Mouse (Mus musculus): ENCODE measurements around the gene Pkp4.

GRCm38 (mm10) chr2:59193117-59193516, 32.5 kb downstream of the Pkp4 start:
- no peak for TF ChIP-seq GATA1 (IDR thresholded peaks at IDR 0.05; ENCODE audit: borderline replicate concordance, low read length)
- no peak for TF ChIP-seq FLI1 (IDR thresholded peaks at IDR 0.05; ENCODE audit: low read length)
